7 mouse cellular contexts compared by ENCODE assay signal in the genomic region with DNA sequence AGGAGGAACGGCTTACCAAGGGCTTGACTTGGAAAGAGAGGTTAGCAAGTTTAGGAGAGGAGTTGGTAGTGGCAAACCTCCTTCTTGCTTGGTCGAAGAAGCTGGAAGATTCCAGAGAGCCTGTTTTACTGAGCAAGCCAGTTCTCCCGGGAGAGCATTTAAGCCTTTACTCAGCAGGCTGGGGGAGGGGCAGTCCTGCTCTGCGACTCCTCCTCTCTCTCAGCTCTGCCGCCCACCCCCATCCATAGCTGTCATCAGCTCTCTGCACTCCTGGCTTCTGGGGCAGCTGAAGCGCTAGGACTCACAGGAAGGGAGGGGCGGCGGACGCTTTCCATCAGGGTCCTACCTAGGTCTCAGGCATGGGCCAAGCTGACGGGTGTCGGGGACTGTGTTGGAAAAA. TPM values are rescaled to one million over a fixed set of nuclear protein-coding genes. Genes with fewer than 3 reads are reported as not detected.
DNase-seq lines count a peak whose midpoint lies in the region; ATAC-seq and TF ChIP-seq lines count a peak whose summit lies in the region.

No protein-coding gene starts in this region.

- H3K4me1 ChIP-seq in embryonic fibroblast, embryonic 13.5 days (ENCODE audit: control insufficient read depth, insufficient read depth, low read length), result peaks cover 13% of the 10 kb centered on the region
- peaks cover 39% of the 10 kb centered on the region for H3K4me1 ChIP-seq in hindbrain, embryonic 10.5 days (replicated peaks)
- peaks cover 40% of the 10 kb centered on the region for H3K4me1 ChIP-seq in limb, embryonic 15.5 days
- H3K4me1 ChIP-seq in neural tube, embryonic 14.5 days (ENCODE audit: control insufficient read depth, insufficient read depth, low read length), result peaks cover 25% of the 10 kb centered on the region

- WGBS in hindbrain, embryonic 10.5 days, result 10% methylated on average over 11 of the region's 11 CpGs
- 6% methylated on average over 11 of the region's 11 CpGs for WGBS in limb, embryonic 15.5 days
- 11% methylated on average over 11 of the region's 11 CpGs for WGBS in neural tube, embryonic 14.5 days

- peak; percentile 58 for DNase-seq in thymus, postnatal 4 days
- no peak for DNase-seq in thymus, postnatal 36 days
- peak; percentile 76 for DNase-seq in hindbrain, embryonic 10.5 days (ENCODE audit: low spot score)

- ATAC-seq in limb, embryonic 15.5 days (ENCODE audit: insufficient number of reproducible peaks, low FRiP score, low TSS enrichment, low read depth), result peak; percentile 71
- ATAC-seq in neural tube, embryonic 14.5 days (ENCODE audit: low read depth), result peak; percentile 81
- ATAC-seq in cerebellum, adult (ENCODE audit: insufficient number of reproducible peaks, low FRiP score, low TSS enrichment), result no peak

- peak overlapping the region; percentile 39; the same call in 1 of the 2 replicates for H3K4me2 ChIP-seq in limb, embryonic 15.5 days
- H3K4me2 ChIP-seq in neural tube, embryonic 14.5 days (ENCODE audit: low read depth, low read length), result no peak overlapping the region; the same call in 1 of the 2 replicates

- peaks cover 7% of the 10 kb centered on the region; the same call in 1 of the 2 replicates for H3K27me3 ChIP-seq in hindbrain, embryonic 10.5 days (ENCODE audit: insufficient read depth, poor library complexity, severe bottlenecking)
- no peaks in the 10 kb centered on the region for H3K27me3 ChIP-seq in limb, embryonic 15.5 days
- H3K27me3 ChIP-seq in neural tube, embryonic 14.5 days (ENCODE audit: control insufficient read depth, insufficient read depth, low read length), result no peaks in the 10 kb centered on the region

- H3K27ac ChIP-seq in embryonic fibroblast, embryonic 13.5 days (ENCODE audit: insufficient read depth, low read length), result peak overlapping the region; percentile 70
- peak overlapping the region; percentile 79 for H3K27ac ChIP-seq in hindbrain, embryonic 10.5 days
- peak overlapping the region; percentile 73 for H3K27ac ChIP-seq in limb, embryonic 15.5 days
- peak overlapping the region; percentile 78 for H3K27ac ChIP-seq in neural tube, embryonic 14.5 days (ENCODE audit: low read depth, low read length)

- TF ChIP-seq POLR2A in embryonic fibroblast, embryonic 13.5 days (IDR thresholded peaks at IDR 0.05; ENCODE audit: low read depth, low read length), result no peak

- H3K9me3 ChIP-seq in hindbrain, embryonic 10.5 days, result no peaks in the 10 kb centered on the region
- no peaks in the 10 kb centered on the region for H3K9me3 ChIP-seq in limb, embryonic 15.5 days
- H3K9me3 ChIP-seq in neural tube, embryonic 14.5 days (ENCODE audit: control insufficient read depth, low read length), result no peaks in the 10 kb centered on the region

- no peaks in the 10 kb centered on the region for H3K36me3 ChIP-seq in hindbrain, embryonic 10.5 days
- H3K36me3 ChIP-seq in limb, embryonic 15.5 days, result no peaks in the 10 kb centered on the region
- H3K36me3 ChIP-seq in neural tube, embryonic 14.5 days (ENCODE audit: control insufficient read depth, insufficient read depth, low read length), result no peaks in the 10 kb centered on the region

- no peak overlapping the region; the same call in 1 of the 2 replicates for H3K9ac ChIP-seq in limb, embryonic 15.5 days
- H3K9ac ChIP-seq in neural tube, embryonic 14.5 days (replicated peaks; ENCODE audit: low read depth, low read length), result 0 out of 2 replicates have a peak overlapping the region, but pooled peaks have one; percentile 12

- TF ChIP-seq CTCF in embryonic fibroblast, embryonic 13.5 days (IDR thresholded peaks at IDR 0.05; ENCODE audit: borderline replicate concordance, insufficient read depth, low read length), result no peak

- H3K4me3 ChIP-seq in embryonic fibroblast, embryonic 13.5 days (ENCODE audit: insufficient read depth, low read length), result no peak overlapping the region
- peak overlapping the region; percentile 35 for H3K4me3 ChIP-seq in hindbrain, embryonic 10.5 days
- no peak overlapping the region for H3K4me3 ChIP-seq in limb, embryonic 15.5 days
- H3K4me3 ChIP-seq in neural tube, embryonic 14.5 days (ENCODE audit: low read depth, low read length), result no peak overlapping the region

RNA-seq across cellular contexts. Expression of a gene that starts 28.9 kb away (rescaled TPM):
- 36.4 and 39.1 TPM in 2 replicates for polyA plus RNA-seq in embryonic fibroblast, embryonic 13.5 days (2011; ENCODE audit: insufficient read length, low read depth, missing spikeins)
- polyA plus RNA-seq in hindbrain, embryonic 10.5 days (2016; fragmentation: Nextera tagmentation; extraction: Ambion mirVana), result 20.3 and 34.2 TPM in 2 replicates
- polyA plus RNA-seq in limb, embryonic 15.5 days (2015; fragmentation: Nextera tagmentation; extraction: Ambion mirVana), result 36.0 and 38.5 TPM in 2 replicates
- polyA plus RNA-seq in neural tube, embryonic 14.5 days (2014; fragmentation: Nextera tagmentation; extraction: Ambion mirVana), result 47.6 and 58.3 TPM in 2 replicates

Comparison
In these comparisons a context has a peak if more than half of its experiments do, and no peak if none do; other contexts are left out.
1. DNase-seq: peak in thymus, postnatal 4 days (single experiment) and hindbrain, embryonic 10.5 days (single experiment); none in thymus, postnatal 36 days (0 of 2).
2. Peak in every context shown above with its lines, with median percentiles within 50 percentile points of each other: H3K27ac ChIP-seq.